Mouse (Mus musculus): ENCODE results near the gene Hypm. TPM values are rescaled to one million over a fixed set of nuclear protein-coding genes. Genes with fewer than 3 reads are reported as not detected.

The Hypm gene
- not detected in 2 replicates for polyA plus RNA-seq (2016; fragmentation: Nextera tagmentation; extraction: Ambion mirVana)

DNA sequence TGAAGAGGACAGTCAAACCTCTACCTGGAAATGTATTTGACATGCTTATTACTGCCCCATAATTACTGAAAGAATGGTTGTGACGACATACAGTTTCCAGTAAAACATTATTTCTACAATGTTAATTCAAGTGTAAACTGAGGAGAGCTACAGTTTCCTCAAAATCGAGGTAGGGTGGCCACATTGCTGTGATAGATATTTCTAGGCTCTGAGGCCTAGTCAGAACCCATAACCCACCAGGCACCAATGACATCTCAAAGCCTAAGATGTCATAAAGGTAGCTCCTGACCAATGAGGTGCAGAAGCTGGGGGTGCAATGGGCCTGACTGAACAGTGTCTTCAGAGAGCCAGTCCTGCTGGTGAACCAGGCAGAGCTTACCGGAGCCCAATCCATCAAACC is at the start of gene Hypm:
Gene Hypm (plus strand): TSS at position 301 of the 400 bp plus-strand sequence.
- H3K27me3 ChIP-seq (replicated peaks), result no peaks in the 10 kb centered on the region
- no peak for ATAC-seq
- WGBS (ENCODE audit: insufficient replicate concordance), result 61% methylated on average over 3 of the region's 3 CpGs
- H3K36me3 ChIP-seq, result no peaks in the 10 kb centered on the region
- H3K4me2 ChIP-seq, result no peak within 1 kb of the TSS
- no peak within 1 kb of the TSS for H3K27ac ChIP-seq
- no peak within 1 kb of the TSS for H3K9ac ChIP-seq
- H3K9me3 ChIP-seq (replicated peaks), result no peaks in the 10 kb centered on the region
- no peaks in the 10 kb centered on the region for H3K4me1 ChIP-seq
- no peak within 1 kb of the TSS for H3K4me3 ChIP-seq

DNA sequence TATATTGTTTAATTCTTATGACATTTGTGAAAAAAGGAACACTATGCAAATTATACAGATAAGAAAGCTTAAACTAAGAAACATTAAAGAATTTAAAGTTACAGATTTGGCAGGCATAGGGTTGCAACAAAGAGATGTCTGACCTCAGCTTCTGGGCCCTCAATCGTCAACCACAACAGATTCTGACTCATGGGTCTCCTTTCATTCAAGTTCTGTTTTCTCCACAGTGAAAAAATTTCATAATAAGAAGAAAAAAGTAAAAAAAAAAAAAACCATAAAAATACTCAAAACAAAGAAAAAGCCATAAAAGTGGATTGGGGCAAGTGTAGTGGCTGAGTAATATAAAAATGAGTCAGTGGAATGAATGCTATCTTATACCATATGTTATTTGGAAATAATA is 36.6 kb upstream of the Hypm start:
- Histone ChIP-seq H3K4me1 (no peaks in the 10 kb centered on the region), H3K27ac (no peak overlapping the region), H3K27me3 (replicated peaks) (no peaks in the 10 kb centered on the region), H3K4me2 (no peak overlapping the region), H3K36me3 (no peaks in the 10 kb centered on the region), H3K9ac (no peak overlapping the region), H3K9me3 (replicated peaks) (no peaks in the 10 kb centered on the region), H3K4me3 (no peak overlapping the region)
- no peak for ATAC-seq
- WGBS (ENCODE audit: insufficient replicate concordance), result 52% methylated on average over 1 of the region's 1 CpGs

DNA sequence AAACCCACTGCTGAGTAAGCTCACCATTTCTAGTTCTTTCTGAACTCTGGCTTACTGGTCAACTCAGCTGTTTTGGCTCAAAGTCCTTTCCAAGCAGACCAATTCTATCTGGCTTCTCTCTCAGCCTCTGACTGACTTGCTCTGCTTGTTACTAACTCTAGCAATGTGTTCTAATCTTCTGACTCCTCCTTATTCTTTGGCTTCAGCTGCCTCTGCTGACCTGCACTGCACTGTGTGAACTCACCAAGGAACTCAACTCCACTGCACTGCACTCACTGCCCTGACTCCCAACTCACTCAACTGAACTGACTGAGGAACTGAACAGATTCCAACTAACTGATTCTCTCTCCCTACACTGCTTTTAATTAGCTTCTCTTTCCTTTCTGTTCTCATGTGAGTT is 34.3 kb upstream of the Hypm start:
- Histone ChIP-seq H3K4me2 (no peak overlapping the region), H3K36me3 (no peaks in the 10 kb centered on the region), H3K4me1 (no peaks in the 10 kb centered on the region), H3K9ac (no peak overlapping the region), H3K27ac (no peak overlapping the region), H3K9me3 (replicated peaks) (no peaks in the 10 kb centered on the region), H3K27me3 (replicated peaks) (no peaks in the 10 kb centered on the region), H3K4me3 (no peak overlapping the region)
- ATAC-seq, result no peak

GRCm38 (mm10) chrX:9834779-9835178 is 11.9 kb upstream of the Hypm start:
- Histone ChIP-seq H3K4me3 (no peak overlapping the region), H3K9ac (no peak overlapping the region), H3K9me3 (replicated peaks) (no peaks in the 10 kb centered on the region), H3K27me3 (replicated peaks) (no peaks in the 10 kb centered on the region), H3K36me3 (no peaks in the 10 kb centered on the region), H3K4me2 (no peak overlapping the region), H3K4me1 (no peaks in the 10 kb centered on the region), H3K27ac (no peak overlapping the region)
- WGBS (ENCODE audit: insufficient replicate concordance), result 73% methylated on average over 2 of the region's 2 CpGs
- ATAC-seq, result no peak

- Histone ChIP-seq H3K27me3 (replicated peaks) (no peaks in the 10 kb centered on the region), H3K4me2 (no peak within 1 kb of the TSS), H3K9me3 (replicated peaks) (no peaks in the 10 kb centered on the region), H3K9ac (no peak within 1 kb of the TSS), H3K27ac (no peak within 1 kb of the TSS), H3K4me3 (no peak within 1 kb of the TSS), H3K4me1 (no peaks in the 10 kb centered on the region), H3K36me3 (no peaks in the 10 kb centered on the region)
- 38% methylated on average over 1 of the region's 1 CpGs for WGBS (ENCODE audit: insufficient replicate concordance)
- no peak for ATAC-seq
Measured at GRCm38 (mm10) chrX:9849403-9849802, 2.7 kb downstream of the Hypm start, which contains the start of gene H2al3. TSS of gene H2al3 (plus strand) at chrX:9849703.

DNA sequence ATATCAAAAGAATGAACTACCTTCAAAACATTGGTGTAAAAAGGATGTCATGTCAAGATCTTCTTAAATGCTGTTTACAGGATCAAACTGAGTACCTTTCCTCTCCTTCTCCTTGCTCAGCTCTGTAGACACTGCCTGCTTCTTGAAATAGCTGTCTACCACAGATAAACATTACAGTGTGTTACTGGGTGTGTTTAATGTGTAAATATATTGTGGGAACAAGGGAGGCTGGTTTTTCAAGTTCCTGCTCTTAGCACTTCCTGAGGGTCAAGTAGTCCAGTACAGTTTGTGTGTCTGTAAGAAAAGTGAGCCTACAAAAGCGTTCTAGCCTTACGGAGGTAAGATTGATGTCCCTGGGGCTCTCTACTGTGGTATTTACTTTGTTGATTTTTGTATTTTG is 15.1 kb downstream of the Hypm start:
- 74% methylated on average over 2 of the region's 2 CpGs for WGBS (ENCODE audit: insufficient replicate concordance)
- H3K9me3 ChIP-seq (replicated peaks), result no peaks in the 10 kb centered on the region
- no peak overlapping the region for H3K4me2 ChIP-seq
- H3K9ac ChIP-seq, result no peak overlapping the region
- no peaks in the 10 kb centered on the region for H3K4me1 ChIP-seq
- no peaks in the 10 kb centered on the region for H3K27me3 ChIP-seq (replicated peaks)
- H3K27ac ChIP-seq, result no peak overlapping the region
- no peaks in the 10 kb centered on the region for H3K36me3 ChIP-seq
- H3K4me3 ChIP-seq, result no peak overlapping the region
- no peak for ATAC-seq

DNA sequence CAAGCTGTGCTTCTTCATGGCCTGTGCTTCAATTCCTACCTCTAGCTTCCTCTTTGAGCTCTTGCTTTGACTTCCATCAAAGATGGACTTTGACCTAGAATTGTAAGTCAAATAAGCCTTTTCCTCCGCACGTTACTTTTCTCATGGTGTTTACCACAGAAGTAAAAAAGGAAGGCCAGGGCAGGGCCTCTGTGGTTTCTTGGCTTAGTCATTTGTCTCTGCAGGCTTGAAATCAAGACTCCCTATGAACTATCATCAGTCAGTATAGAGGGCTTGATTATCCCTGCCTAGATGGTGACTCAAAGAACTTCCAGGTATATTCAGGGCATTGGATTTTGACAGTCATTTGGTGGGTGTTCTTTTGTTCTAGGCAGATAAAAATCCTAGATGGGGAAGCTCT is 28.8 kb downstream of the Hypm start:
- no peak overlapping the region for H3K4me2 ChIP-seq
- H3K27me3 ChIP-seq (replicated peaks), result no peaks in the 10 kb centered on the region
- no peak overlapping the region for H3K4me3 ChIP-seq
- H3K27ac ChIP-seq, result no peak overlapping the region
- H3K9me3 ChIP-seq (replicated peaks), result no peaks in the 10 kb centered on the region
- no peaks in the 10 kb centered on the region for H3K36me3 ChIP-seq
- H3K4me1 ChIP-seq, result no peaks in the 10 kb centered on the region
- no peak overlapping the region for H3K9ac ChIP-seq
- WGBS (ENCODE audit: insufficient replicate concordance), result 57% methylated on average over 2 of the region's 2 CpGs
- ATAC-seq, result no peak

DNA sequence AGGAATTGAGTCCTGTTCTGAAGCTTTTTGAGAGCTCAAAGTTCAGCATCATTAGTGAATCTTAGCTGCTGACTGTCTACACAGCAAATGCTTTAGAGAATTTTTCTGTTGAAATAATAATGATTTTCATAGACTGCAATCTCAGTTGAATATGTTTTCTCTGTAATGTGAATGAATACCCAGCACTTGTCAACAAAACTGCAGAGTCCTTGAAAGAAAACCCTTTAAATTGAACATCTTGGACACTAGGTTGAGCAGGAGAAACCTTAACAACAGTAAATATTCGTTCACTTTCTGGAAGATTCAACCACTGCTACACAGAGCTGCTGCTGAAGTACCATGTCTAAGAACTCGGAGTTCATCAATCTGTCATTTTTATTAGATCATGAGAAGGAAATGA is 38.6 kb downstream of the Hypm start, which contains the start of gene Sytl5:
Gene Sytl5 (plus strand): TSS at position 301 of the 400 bp plus-strand sequence.
- ATAC-seq, result no peak
- H3K36me3 ChIP-seq, result no peaks in the 10 kb centered on the region
- WGBS (ENCODE audit: insufficient replicate concordance), result 49% methylated on average over 2 of the region's 2 CpGs

More for the DNA sequence above, 38.6 kb downstream of the Hypm start, which contains the start of gene Sytl5:
- Histone ChIP-seq H3K27me3 (replicated peaks) (no peaks in the 10 kb centered on the region), H3K9me3 (replicated peaks) (no peaks in the 10 kb centered on the region), H3K9ac (no peak within 1 kb of the TSS), H3K27ac (no peak within 1 kb of the TSS), H3K4me3 (no peak within 1 kb of the TSS), H3K4me1 (no peaks in the 10 kb centered on the region), H3K4me2 (no peak within 1 kb of the TSS)

Other genes with a start within 250 kb of the Hypm start
- 26.9 and 28.0 TPM in 2 replicates for gene Dynlt3, start 183.9 kb upstream of the Hypm start, polyA plus RNA-seq (2016; fragmentation: Nextera tagmentation; extraction: Ambion mirVana)
- not detected in 2 replicates for gene H2al3, start 2.8 kb downstream of the Hypm start, polyA plus RNA-seq (2016; fragmentation: Nextera tagmentation; extraction: Ambion mirVana)
- gene Sytl5, start 38.7 kb downstream of the Hypm start, polyA plus RNA-seq (2016; fragmentation: Nextera tagmentation; extraction: Ambion mirVana), result 1.2 and 1.5 TPM in 2 replicates